ENCODE assay signal across 8 mouse cellular contexts in the genomic region with DNA sequence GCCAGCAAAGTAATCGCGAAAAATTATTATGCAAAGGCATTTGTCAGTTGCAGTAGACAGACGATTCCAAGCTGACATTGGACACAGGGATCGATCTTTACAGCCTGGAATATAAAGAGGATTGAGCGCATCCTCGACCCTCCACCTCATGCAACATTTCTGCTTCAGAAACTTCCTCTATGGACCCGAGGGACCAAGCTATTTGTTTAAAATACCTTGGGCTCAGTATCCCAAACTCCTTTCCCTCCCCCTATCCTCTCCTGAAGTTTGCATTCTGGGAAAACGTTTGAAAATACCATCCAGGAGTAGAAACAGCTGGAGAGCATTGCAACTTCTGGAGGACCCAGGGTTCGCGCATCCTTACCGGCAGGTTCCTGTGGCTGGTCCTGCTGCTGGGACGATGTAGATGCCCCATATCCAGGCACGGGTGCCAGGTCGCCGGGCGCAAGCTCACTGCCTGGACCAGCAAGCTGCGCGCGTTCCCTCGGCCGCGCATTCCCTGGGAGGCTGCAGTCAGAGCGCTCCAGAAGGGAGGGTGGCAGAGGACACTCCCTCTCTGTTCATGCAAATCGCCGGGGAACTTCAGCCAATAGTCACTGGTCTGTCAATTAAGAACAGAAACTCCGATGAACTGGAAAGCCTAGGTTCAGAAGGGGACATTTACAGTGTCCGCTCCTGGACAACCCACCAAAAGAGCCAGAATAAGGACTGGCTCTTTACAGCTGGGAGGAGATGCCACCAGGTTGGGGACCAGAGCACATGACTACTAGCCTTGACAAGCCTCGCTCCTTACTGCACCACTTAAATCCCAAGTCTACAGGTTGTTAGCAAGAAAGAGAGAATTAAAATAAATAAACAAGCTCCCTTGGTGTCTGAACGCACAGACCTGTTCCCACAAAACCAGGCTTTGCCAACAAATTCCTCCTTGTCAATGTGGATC. TPM values are rescaled to one million over a fixed set of nuclear protein-coding genes. Genes with fewer than 3 reads are reported as not detected.
DNase-seq lines count a peak whose midpoint lies in the region; ATAC-seq lines count a peak whose summit lies in the region.

A gene (minus strand): TSS at position 902 of the 940 bp plus-strand sequence.

- H3K4me3 ChIP-seq in embryonic facial prominence, embryonic 15.5 days (replicated peaks): peak within 1 kb of the TSS; percentile 53
- peak within 1 kb of the TSS; percentile 58 for H3K4me3 ChIP-seq in limb, embryonic 10.5 days
- H3K4me3 ChIP-seq in midbrain, embryonic 16.5 days (ENCODE audit: low read depth, low read length): peak within 1 kb of the TSS; percentile 65

- H3K27ac ChIP-seq in embryonic facial prominence, embryonic 15.5 days (replicated peaks): no peak within 1 kb of the TSS
- no peak within 1 kb of the TSS for H3K27ac ChIP-seq in limb, embryonic 10.5 days
- no peak within 1 kb of the TSS for H3K27ac ChIP-seq in midbrain, embryonic 16.5 days (ENCODE audit: low read length)

- no peak for ATAC-seq in embryonic facial prominence, embryonic 15.5 days (ENCODE audit: insufficient number of reproducible peaks, low FRiP score, low TSS enrichment, low read depth)
- ATAC-seq in midbrain, embryonic 16.5 days: peak; percentile 79
- ATAC-seq in inflammation-experienced regulatory T-cells, adult 6 months: no peak

- WGBS in embryonic facial prominence, embryonic 15.5 days: 2% methylated on average over 29 of the region's 29 CpGs
- 3% methylated on average over 29 of the region's 29 CpGs for WGBS in limb, embryonic 10.5 days
- WGBS in midbrain, embryonic 16.5 days: 1% methylated on average over 29 of the region's 29 CpGs

- no peaks in the 10 kb centered on the region for H3K9me3 ChIP-seq in embryonic facial prominence, embryonic 15.5 days (replicated peaks)
- H3K9me3 ChIP-seq in limb, embryonic 10.5 days (replicated peaks): no peaks in the 10 kb centered on the region
- no peaks in the 10 kb centered on the region for H3K9me3 ChIP-seq in midbrain, embryonic 16.5 days (replicated peaks; ENCODE audit: control insufficient read depth, low read length, poor library complexity, severe bottlenecking)

- peaks cover 17% of the 10 kb centered on the region for H3K4me1 ChIP-seq in embryonic facial prominence, embryonic 15.5 days
- H3K4me1 ChIP-seq in limb, embryonic 10.5 days: peaks cover 22% of the 10 kb centered on the region
- H3K4me1 ChIP-seq in midbrain, embryonic 16.5 days (ENCODE audit: control insufficient read depth, insufficient read depth, low read length): peaks cover 10% of the 10 kb centered on the region; the same call in 1 of the 2 replicates

- peak within 1 kb of the TSS; percentile 15; the same call in 1 of the 2 replicates for H3K9ac ChIP-seq in embryonic facial prominence, embryonic 15.5 days
- peak within 1 kb of the TSS; percentile 69 for H3K9ac ChIP-seq in midbrain, embryonic 16.5 days (ENCODE audit: low read depth, low read length)

- H3K4me2 ChIP-seq in embryonic facial prominence, embryonic 15.5 days (replicated peaks): peak within 1 kb of the TSS; percentile 84
- H3K4me2 ChIP-seq in midbrain, embryonic 16.5 days (ENCODE audit: low read length): peak within 1 kb of the TSS; percentile 96

- H3K27me3 ChIP-seq in embryonic facial prominence, embryonic 15.5 days: peaks cover 17% of the 10 kb centered on the region; the same call in 1 of the 2 replicates
- H3K27me3 ChIP-seq in limb, embryonic 10.5 days (ENCODE audit: low read depth, poor library complexity, severe bottlenecking): peaks cover 32% of the 10 kb centered on the region
- H3K27me3 ChIP-seq in midbrain, embryonic 16.5 days (ENCODE audit: control insufficient read depth, insufficient read depth, low read depth, low read length): peaks cover 3% of the 10 kb centered on the region; the same call in 1 of the 2 replicates

- peak; percentile 43 for DNase-seq in testis, postnatal 10 days (ENCODE audit: low spot score)
- DNase-seq in testis, postnatal 14 days (ENCODE audit: low spot score): no peak
- DNase-seq in heart, postnatal 4 days: peak; percentile 31
- DNase-seq in limb, embryonic 10.5 days (ENCODE audit: low spot score): peak; percentile 66
- no peak for DNase-seq in thymus, postnatal 0 days (ENCODE audit: low spot score)

- H3K36me3 ChIP-seq in embryonic facial prominence, embryonic 15.5 days: no peaks in the 10 kb centered on the region
- H3K36me3 ChIP-seq in limb, embryonic 10.5 days: no peaks in the 10 kb centered on the region
- H3K36me3 ChIP-seq in midbrain, embryonic 16.5 days (ENCODE audit: control insufficient read depth, insufficient read depth, low read length): no peaks in the 10 kb centered on the region

RNA-seq across cellular contexts. Expression of the gene that starts here (rescaled TPM):
- polyA plus RNA-seq in embryonic facial prominence, embryonic 15.5 days (2015; fragmentation: Nextera tagmentation; extraction: Ambion mirVana): 6.9 and 8.2 TPM in 2 replicates
- total RNA-seq in heart, postnatal 4 days (2021): 1 to 10 TPM in 1 of 2 experiments, under 1 TPM in 1; 0.86 to 1.3 TPM
- 0.28 and 0.84 TPM in 2 replicates for polyA plus RNA-seq in limb, embryonic 10.5 days (2016; fragmentation: Nextera tagmentation; extraction: Ambion mirVana)
- polyA plus RNA-seq in midbrain, embryonic 16.5 days (2015; fragmentation: Nextera tagmentation; extraction: Ambion mirVana): 6.5 and 9.6 TPM in 2 replicates
- not detected for polyA plus RNA-seq in inflammation-experienced regulatory T-cells, adult 6 months (2017; shearing (Covaris generic))
- polyA plus RNA-seq in thymus, postnatal 0 days (2015; fragmentation: Nextera tagmentation; extraction: Ambion mirVana): 0.21 and 0.29 TPM in 2 replicates

Comparison
In these comparisons a context has a peak if more than half of its experiments do, and no peak if none do; other contexts are left out.
1. DNase-seq: peak in testis, postnatal 10 days (single experiment) and heart, postnatal 4 days (single experiment); none in testis, postnatal 14 days (single experiment) and thymus, postnatal 0 days (single experiment).
2. Peak in DNase-seq and H3K4me3 ChIP-seq in limb, embryonic 10.5 days; RNA of the gene not detected or under 1 TPM.
3. Peak in every context shown above with its lines, with median percentiles within 50 percentile points of each other: H3K4me3 ChIP-seq.